Mouse (Mus musculus) embryonic fibroblast, embryonic 13.5 days (primary cell): ENCODE measurements around the gene Ctf2.

ENCODE experiments used
- CTCF ChIP-seq: IDR thresholded peaks from 2 replicates; pipeline ENCODE4 v1.5.1; 2011; ENCODE audit warnings: mild to moderate bottlenecking, control low read depth, low read length, moderate library complexity, borderline replicate concordance; ENCODE audit not compliant: insufficient read depth
- POLR2A ChIP-seq: IDR thresholded peaks from 2 replicates; pipeline ENCODE4 v1.6.1; 2011; ENCODE audit warnings: low read depth, mild to moderate bottlenecking, control low read depth, low read length, moderate library complexity

DNA sequence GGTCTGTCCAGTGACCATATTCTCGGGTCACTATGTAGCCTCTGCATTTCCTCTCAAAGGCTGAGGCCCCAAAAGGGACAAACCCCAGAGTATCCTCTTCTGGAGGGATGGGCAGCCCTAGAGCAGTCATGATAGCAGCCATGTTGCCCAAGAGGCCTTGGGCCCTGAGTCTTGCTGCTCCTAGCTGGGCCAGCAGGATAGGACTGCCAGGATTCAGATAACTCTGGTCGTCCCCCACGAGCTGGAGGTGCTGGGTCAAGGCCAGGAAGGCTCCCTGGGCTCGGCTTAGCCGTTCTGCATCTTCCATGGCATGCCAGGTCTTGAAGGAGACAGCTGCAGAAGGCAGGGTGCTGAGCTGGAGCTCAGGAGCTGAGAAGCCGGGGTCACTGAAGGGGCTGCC, 12.7 kb downstream of the Ctf2 start:
- TF ChIP-seq CTCF: no peak
- no peak for TF ChIP-seq POLR2A
